Mouse (Mus musculus) E14TG2a.4 (cell line): ENCODE data around the gene Timm44.
A peak's percentile ranks its signal among the peaks of the same experiment; 100 is the strongest.

Experiments
- H3K27me3 ChIP-seq: 2 replicates; pipeline ENCODE4 v1.6.1; 2014; ENCODE audit warnings: low read length, control low read depth; ENCODE audit not compliant: insufficient read depth
- H3K36me3 ChIP-seq: 2 replicates; pipeline ENCODE4 v1.6.1; 2014; ENCODE audit warnings: low read length, control low read depth; ENCODE audit not compliant: insufficient read depth
- H3K4me1 ChIP-seq: replicated peaks from 2 replicates; pipeline ENCODE4 v1.6.1; 2014; ENCODE audit warnings: low read depth, low read length, control low read depth
- H3K4me3 ChIP-seq: replicated peaks from 2 replicates; pipeline ENCODE4 v1.5.1; 2014; ENCODE audit warnings: mild to moderate bottlenecking, low read length
- H3K9me3 ChIP-seq: 2 replicates; pipeline ENCODE4 v1.6.1; 2014; ENCODE audit warnings: low read length, control low read depth
- CTCF ChIP-seq: conservative IDR thresholded peaks from 2 replicates; pipeline ENCODE4 v1.5.1; 2014; ENCODE audit warnings: low read length
- NANOG ChIP-seq: IDR thresholded peaks from 2 replicates; pipeline ENCODE4 v1.6.1; 2014; ENCODE audit warnings: borderline replicate concordance, low read length, mixed read lengths
- POU5F1 ChIP-seq: IDR thresholded peaks from 2 replicates; pipeline ENCODE4 v1.6.1; 2014; ENCODE audit warnings: low read length, borderline replicate concordance

Timm44 gene

GRCm38 (mm10) chr8:4216791-4217621, 58.7 kb downstream of the Timm44 start, which contains the start of gene Prr36:
Gene Prr36 (minus strand): TSS chr8:4217459.
- Histone ChIP-seq H3K36me3 (no peaks in the 10 kb centered on the region), H3K4me3 (peak within 1 kb of the TSS; percentile 87), H3K27me3 (peaks cover 68% of the 10 kb centered on the region), H3K9me3 (no peaks in the 10 kb centered on the region), H3K4me1 (peaks cover 38% of the 10 kb centered on the region)
- TF ChIP-seq NANOG (no peak), POU5F1 (no peak), CTCF (no peak)

GRCm38 (mm10) chr8:4216296-4216695, 59.4 kb downstream of the Timm44 start:
- Histone ChIP-seq H3K36me3 (no peaks in the 10 kb centered on the region), H3K4me3 (peak overlapping the region; percentile 87), H3K9me3 (no peaks in the 10 kb centered on the region), H3K4me1 (peaks cover 38% of the 10 kb centered on the region), H3K27me3 (peaks cover 67% of the 10 kb centered on the region)
- TF ChIP-seq NANOG (no peak), POU5F1 (no peak), CTCF (no peak)

- peaks cover 47% of the 10 kb centered on the region for H3K4me1 ChIP-seq
- H3K9me3 ChIP-seq = peaks cover 10% of the 10 kb centered on the region
- H3K27me3 ChIP-seq = peaks cover 78% of the 10 kb centered on the region
- TF ChIP-seq POU5F1 = no peak
- TF ChIP-seq CTCF = no peak
- no peak for TF ChIP-seq NANOG
- H3K4me3 ChIP-seq = peak overlapping the region; percentile 61
- H3K36me3 ChIP-seq = no peaks in the 10 kb centered on the region
Observed at GRCm38 (mm10) chr8:4214006-4214980, 61.4 kb downstream of the Timm44 start.

- no peak for TF ChIP-seq CTCF
- no peak for TF ChIP-seq POU5F1
- Histone ChIP-seq H3K27me3 (peaks cover 84% of the 10 kb centered on the region), H3K4me1 (peaks cover 47% of the 10 kb centered on the region), H3K4me3 (peak overlapping the region; percentile 61), H3K36me3 (no peaks in the 10 kb centered on the region), H3K9me3 (peaks cover 15% of the 10 kb centered on the region)
Observed at GRCm38 (mm10) chr8:4213210-4214005, 62.3 kb downstream of the Timm44 start.

- no peaks in the 10 kb centered on the region for H3K36me3 ChIP-seq
- H3K9me3 ChIP-seq = peaks cover 15% of the 10 kb centered on the region
- peaks cover 47% of the 10 kb centered on the region for H3K4me1 ChIP-seq
- peak overlapping the region; percentile 61 for H3K4me3 ChIP-seq
- no peak for TF ChIP-seq CTCF
- no peak for TF ChIP-seq POU5F1
- no peak for TF ChIP-seq NANOG
- H3K27me3 ChIP-seq = peaks cover 85% of the 10 kb centered on the region
Observed at GRCm38 (mm10) chr8:4212809-4213209, 62.9 kb downstream of the Timm44 start.

GRCm38 (mm10) chr8:4211097-4211496, 64.6 kb downstream of the Timm44 start:
- no peaks in the 10 kb centered on the region for H3K36me3 ChIP-seq
- no peak overlapping the region for H3K4me3 ChIP-seq
- no peak for TF ChIP-seq POU5F1
- TF ChIP-seq CTCF = no peak
- no peak for TF ChIP-seq NANOG
- peaks cover 53% of the 10 kb centered on the region for H3K4me1 ChIP-seq
- H3K9me3 ChIP-seq = peaks cover 15% of the 10 kb centered on the region
- peaks cover 90% of the 10 kb centered on the region for H3K27me3 ChIP-seq
